Mouse (Mus musculus) liver, postnatal 0 days (tissue): ENCODE data around the gene Tgfbr1. TPM values are rescaled to one million over a fixed set of nuclear protein-coding genes. Genes with fewer than 3 reads are reported as not detected.

Experiments
- ATAC-seq: fragments of 200-750 bp; cut with Nextera tagmentation; 2 replicates; pipeline ENCODE4 v1.8.0; 2017; ENCODE audit warnings: mild to moderate bottlenecking, moderate library complexity
- DNase-seq: peaks from one replicate; pipeline ENCODE4 v3.0.0-alpha.2; 2016
- H3K27ac ChIP-seq: fragments of 300-500 bp; sonication (generic); 2 replicates; pipeline ENCODE4 v1.5.1; 2014; ENCODE audit warnings: antibody characterized with exemption, moderate library complexity, mild to moderate bottlenecking, low read depth
- H3K27me3 ChIP-seq: fragments of 300-500 bp; sonication (generic); 2 replicates; pipeline ENCODE4 v1.6.1; 2014; ENCODE audit warnings: low read length, control low read depth, mixed read lengths; ENCODE audit not compliant: insufficient read depth
- H3K36me3 ChIP-seq: fragments of 300-500 bp; sonication (generic); replicated peaks from 2 replicates; pipeline ENCODE4 v1.6.1; 2014; ENCODE audit warnings: mild to moderate bottlenecking, control low read depth, low read length, moderate library complexity, mixed read lengths; ENCODE audit not compliant: insufficient read depth
- H3K4me1 ChIP-seq: fragments of 300-500 bp; sonication (generic); 2 replicates; pipeline ENCODE4 v1.6.1; 2014; ENCODE audit warnings: antibody characterized with exemption, mild to moderate bottlenecking, control low read depth; ENCODE audit not compliant: insufficient read depth
- H3K4me2 ChIP-seq: fragments of 300-500 bp; sonication (generic); 2 replicates; pipeline ENCODE4 v1.6.1; 2014; ENCODE audit warnings: low read depth, mild to moderate bottlenecking, low read length, moderate library complexity, mixed read lengths
- H3K4me3 ChIP-seq: fragments of 300-500 bp; sonication (generic); 2 replicates; pipeline ENCODE4 v1.5.1; 2014; ENCODE audit warnings: low read depth, low read length
- H3K9ac ChIP-seq: fragments of 300-500 bp; sonication (generic); replicated peaks from 2 replicates; pipeline ENCODE4 v1.6.1; 2014; ENCODE audit warnings: mild to moderate bottlenecking, moderate library complexity
- H3K9me3 ChIP-seq: fragments of 300-500 bp; sonication (generic); 2 replicates; pipeline ENCODE4 v1.6.1; 2016; ENCODE audit warnings: mild to moderate bottlenecking, control low read depth, low read length, mixed read lengths
- CTCF ChIP-seq: sonication (generic); IDR thresholded peaks from 2 replicates; pipeline ENCODE4 v1.5.1; 2016; ENCODE audit warnings: antibody characterized with exemption, low read depth
- EP300 ChIP-seq: IDR thresholded peaks from 2 replicates; pipeline ENCODE4 v1.6.1; 2016; ENCODE audit warnings: antibody characterized with exemption, low read depth, mild to moderate bottlenecking
- WGBS: fragments of 180-500 bp; shearing (Covaris S2); extraction: QIAGEN DNeasy Blood & Tissue Kit; methylation state at CpG from one replicate; pipeline ENCODE4 v1.1.7; 2014; ENCODE audit not compliant: insufficient replicate concordance; 5-methylcytosine and 5-hydroxymethylcytosine counted together
- polyA plus RNA-seq: library from polyadenylated mRNA; unstranded; fragments of >200 nt; fragmentation: Nextera tagmentation; extraction: Ambion mirVana; gene quantifications from 2 replicates; pipeline ENCODE4 v1.2.1, GENCODE M21; 2015

Gene Tgfbr1
- polyA plus RNA-seq, 1 experiment from 2014 or later: 5.2 TPM

GRCm38 (mm10) chr4:47449586-47450522, 96.8 kb downstream of the Tgfbr1 start:
- WGBS: 36% methylated on average over 18 of the region's 18 CpGs
- Histone ChIP-seq H3K27me3 (no peaks in the 10 kb centered on the region), H3K27ac (no peak overlapping the region), H3K4me2 (no peak overlapping the region), H3K36me3 (no peaks in the 10 kb centered on the region), H3K4me3 (no peak overlapping the region), H3K4me1 (no peaks in the 10 kb centered on the region), H3K9me3 (no peaks in the 10 kb centered on the region), H3K9ac (no peak overlapping the region)
- no peak for TF ChIP-seq EP300
- TF ChIP-seq CTCF: no peak
- ATAC-seq: no peak
- DNase-seq: no peak

Other genes starting within 250 kb of the Tgfbr1 start
- 0.28 and 0.50 TPM in 2 replicates for gene Col15a1, start 145.1 kb upstream of the Tgfbr1 start, polyA plus RNA-seq
- 8.2 and 8.7 TPM in 2 replicates for gene Alg2, start 121.1 kb downstream of the Tgfbr1 start, polyA plus RNA-seq
- 181 and 189 TPM in 2 replicates for gene Sec61b, start 121.4 kb downstream of the Tgfbr1 start, polyA plus RNA-seq